8 mouse cellular contexts compared by ENCODE assay signal in genomic region chr11:70230239-70230727, GRCm38 (mm10). TPM values are rescaled to one million over a fixed set of nuclear protein-coding genes. Genes with fewer than 3 reads are reported as not detected.
DNase-seq lines count a peak whose midpoint lies in the region; ATAC-seq and TF ChIP-seq lines count a peak whose summit lies in the region.

No protein-coding gene starts in this region.

- no peak for TF ChIP-seq POLR2A in ES-Bruce4 (IDR thresholded peaks at IDR 0.05; ENCODE audit: insufficient read depth, low read length)
- no peak for TF ChIP-seq POLR2A in olfactory bulb, adult 2 months (IDR thresholded peaks at IDR 0.05; ENCODE audit: insufficient read depth, low read depth, low read length)

- ATAC-seq in heart, embryonic 15.5 days (replicated peaks; ENCODE audit: insufficient number of reproducible peaks, insufficient read depth, low FRiP score, low read depth), result peak; percentile 72
- ATAC-seq in lung, embryonic 15.5 days (ENCODE audit: borderline replicate concordance, extremely low read depth, low FRiP score, low TSS enrichment), result peak; percentile 46

- H3K4me3 ChIP-seq in ES-Bruce4 (ENCODE audit: low read depth, low read length), result peak overlapping the region; percentile 61
- peak overlapping the region; percentile 60 for H3K4me3 ChIP-seq in erythroblast, embryonic 14.5 days (replicated peaks)
- H3K4me3 ChIP-seq in heart, embryonic 15.5 days, result peak overlapping the region; percentile 49
- H3K4me3 ChIP-seq in lung, embryonic 15.5 days, result peak overlapping the region; percentile 41
- H3K4me3 ChIP-seq in olfactory bulb, adult 2 months (ENCODE audit: insufficient read depth, low read depth, low read length), result peak overlapping the region; percentile 24

- peaks cover 5% of the 10 kb centered on the region for H3K4me1 ChIP-seq in ES-Bruce4 (ENCODE audit: control insufficient read depth, insufficient read depth, low read length)
- peaks cover 80% of the 10 kb centered on the region for H3K4me1 ChIP-seq in erythroblast, embryonic 14.5 days (ENCODE audit: control insufficient read depth)
- peaks cover 58% of the 10 kb centered on the region for H3K4me1 ChIP-seq in heart, embryonic 15.5 days (replicated peaks)
- peaks cover 56% of the 10 kb centered on the region for H3K4me1 ChIP-seq in lung, embryonic 15.5 days
- peaks cover 40% of the 10 kb centered on the region for H3K4me1 ChIP-seq in olfactory bulb, adult 2 months (ENCODE audit: control insufficient read depth, insufficient read depth, low read length)

- WGBS in heart, embryonic 15.5 days, result under 1% methylated on average over 32 of the region's 32 CpGs
- WGBS in lung, embryonic 15.5 days, result 2% methylated on average over 32 of the region's 32 CpGs
- WGBS in olfactory bulb, adult 2 months, result under 1% methylated on average over 32 of the region's 32 CpGs

- H3K9me3 ChIP-seq in ES-Bruce4 (replicated peaks; ENCODE audit: control insufficient read depth, insufficient read depth, low read length, poor library complexity, severe bottlenecking), result no peaks in the 10 kb centered on the region
- H3K9me3 ChIP-seq in erythroblast, embryonic 14.5 days (ENCODE audit: control insufficient read depth, low read length), result no peaks in the 10 kb centered on the region
- H3K9me3 ChIP-seq in heart, embryonic 15.5 days (replicated peaks), result no peaks in the 10 kb centered on the region
- H3K9me3 ChIP-seq in lung, embryonic 15.5 days, result no peaks in the 10 kb centered on the region

- TF ChIP-seq EP300 in ES-Bruce4 (IDR thresholded peaks at IDR 0.05; ENCODE audit: insufficient read depth, low read depth, low read length), result 0 out of 2 replicates have a peak, but pooled peaks have one; percentile 21

- no peaks in the 10 kb centered on the region for H3K27me3 ChIP-seq in ES-Bruce4 (ENCODE audit: control insufficient read depth, insufficient read depth, low read length, poor library complexity, severe bottlenecking)
- peaks cover 41% of the 10 kb centered on the region for H3K27me3 ChIP-seq in erythroblast, embryonic 14.5 days (ENCODE audit: control insufficient read depth)
- peaks cover 49% of the 10 kb centered on the region for H3K27me3 ChIP-seq in heart, embryonic 15.5 days
- peaks cover 44% of the 10 kb centered on the region for H3K27me3 ChIP-seq in lung, embryonic 15.5 days

- TF ChIP-seq CTCF in ES-Bruce4 (IDR thresholded peaks at IDR 0.05; ENCODE audit: low read depth, low read length), result peak; percentile 96
- peak; percentile 91 for TF ChIP-seq CTCF in olfactory bulb, adult 2 months (IDR thresholded peaks at IDR 0.05; ENCODE audit: insufficient read depth, low read depth, low read length)

- DNase-seq in brain, adult 2 months (ENCODE audit: low read depth, low spot score), result peak; percentile 88
- DNase-seq in kidney, postnatal 10 days, result peak; percentile 92
- DNase-seq in thymus, postnatal 0 days (ENCODE audit: low spot score), result peak; percentile 82

- H3K4me2 ChIP-seq in heart, embryonic 15.5 days, result peak overlapping the region; percentile 60
- peak overlapping the region; percentile 60 for H3K4me2 ChIP-seq in lung, embryonic 15.5 days

- H3K9ac ChIP-seq in ES-Bruce4 (ENCODE audit: low read depth, poor library complexity, severe bottlenecking), result peak overlapping the region; percentile 38
- peak overlapping the region; percentile 18; the same call in 1 of the 2 replicates for H3K9ac ChIP-seq in heart, embryonic 15.5 days
- no peak overlapping the region for H3K9ac ChIP-seq in lung, embryonic 15.5 days

- no peak overlapping the region for H3K27ac ChIP-seq in ES-Bruce4 (ENCODE audit: insufficient read depth, low read length)
- peak overlapping the region; percentile 86 for H3K27ac ChIP-seq in heart, embryonic 15.5 days
- H3K27ac ChIP-seq in lung, embryonic 15.5 days, result peak overlapping the region; percentile 79
- no peak overlapping the region for H3K27ac ChIP-seq in olfactory bulb, adult 2 months (ENCODE audit: insufficient read depth, low read depth, low read length)

- peaks cover 8% of the 10 kb centered on the region for H3K36me3 ChIP-seq in ES-Bruce4 (ENCODE audit: control insufficient read depth, insufficient read depth, low read length, poor library complexity, severe bottlenecking)
- peaks cover 17% of the 10 kb centered on the region for H3K36me3 ChIP-seq in erythroblast, embryonic 14.5 days (ENCODE audit: control insufficient read depth)
- peaks cover 7% of the 10 kb centered on the region; the same call in 1 of the 2 replicates for H3K36me3 ChIP-seq in heart, embryonic 15.5 days
- peaks cover 5% of the 10 kb centered on the region for H3K36me3 ChIP-seq in lung, embryonic 15.5 days

RNA-seq across cellular contexts. Expression of gene Bcl6b, which starts 0.7 kb away (rescaled TPM):
- polyA plus RNA-seq in ES-Bruce4 (2011; ENCODE audit: insufficient read depth, insufficient read length, low read depth, missing spikeins), result 4.1 TPM in 2 replicates
- polyA plus RNA-seq in erythroblast, embryonic 14.5 days (2012), result 0.06 and 0.13 TPM in 2 replicates
- 18.1 and 19.8 TPM in 2 replicates for polyA plus RNA-seq in heart, embryonic 15.5 days (2015; fragmentation: Nextera tagmentation; extraction: Ambion mirVana)
- polyA plus RNA-seq in lung, embryonic 15.5 days (2015; fragmentation: Nextera tagmentation; extraction: Ambion mirVana), result 30.2 and 33.9 TPM in 2 replicates
- polyA plus RNA-seq in olfactory bulb, adult 2 months (2012; ENCODE audit: insufficient read depth, insufficient read length, low replicate concordance, missing spikeins), result not detected in 2 replicates
- polyA plus RNA-seq in thymus, postnatal 0 days (2015; fragmentation: Nextera tagmentation; extraction: Ambion mirVana), result 1.9 and 2.2 TPM in 2 replicates

RNA-seq across cellular contexts. Expression of gene 0610010K14Rik, which starts 7.4 kb away (rescaled TPM):
- 108 and 126 TPM in 2 replicates for polyA plus RNA-seq in ES-Bruce4 (2011; ENCODE audit: insufficient read depth, insufficient read length, low read depth, missing spikeins)
- 9.8 and 17.9 TPM in 2 replicates for polyA plus RNA-seq in erythroblast, embryonic 14.5 days (2012)
- 107 and 113 TPM in 2 replicates for polyA plus RNA-seq in heart, embryonic 15.5 days (2015; fragmentation: Nextera tagmentation; extraction: Ambion mirVana)
- polyA plus RNA-seq in lung, embryonic 15.5 days (2015; fragmentation: Nextera tagmentation; extraction: Ambion mirVana), result 175 and 179 TPM in 2 replicates
- not detected in 2 replicates for polyA plus RNA-seq in olfactory bulb, adult 2 months (2012; ENCODE audit: insufficient read depth, insufficient read length, low replicate concordance, missing spikeins)
- 174 and 191 TPM in 2 replicates for polyA plus RNA-seq in thymus, postnatal 0 days (2015; fragmentation: Nextera tagmentation; extraction: Ambion mirVana)

RNA-seq across cellular contexts. Expression of gene Gm21988, which starts 9.3 kb away (rescaled TPM):
- 0.55 and 0.65 TPM in 2 replicates for polyA plus RNA-seq in ES-Bruce4 (2011; ENCODE audit: insufficient read depth, insufficient read length, low read depth, missing spikeins)
- 4.0 and 6.0 TPM in 2 replicates for polyA plus RNA-seq in erythroblast, embryonic 14.5 days (2012)
- polyA plus RNA-seq in heart, embryonic 15.5 days (2015; fragmentation: Nextera tagmentation; extraction: Ambion mirVana), result 7.3 and 10.3 TPM in 2 replicates
- 10.8 and 11.0 TPM in 2 replicates for polyA plus RNA-seq in lung, embryonic 15.5 days (2015; fragmentation: Nextera tagmentation; extraction: Ambion mirVana)
- not detected in 2 replicates for polyA plus RNA-seq in olfactory bulb, adult 2 months (2012; ENCODE audit: insufficient read depth, insufficient read length, low replicate concordance, missing spikeins)
- 13.0 and 13.9 TPM in 2 replicates for polyA plus RNA-seq in thymus, postnatal 0 days (2015; fragmentation: Nextera tagmentation; extraction: Ambion mirVana)

RNA-seq across cellular contexts. Expression of gene Rnasek, which starts 9.4 kb away (rescaled TPM):
- polyA plus RNA-seq in ES-Bruce4 (2011; ENCODE audit: insufficient read depth, insufficient read length, low read depth, missing spikeins), result 88.5 and 97.8 TPM in 2 replicates
- 23.7 and 29.0 TPM in 2 replicates for polyA plus RNA-seq in erythroblast, embryonic 14.5 days (2012)
- 198 and 215 TPM in 2 replicates for polyA plus RNA-seq in heart, embryonic 15.5 days (2015; fragmentation: Nextera tagmentation; extraction: Ambion mirVana)
- 179 and 183 TPM in 2 replicates for polyA plus RNA-seq in lung, embryonic 15.5 days (2015; fragmentation: Nextera tagmentation; extraction: Ambion mirVana)
- not detected in 2 replicates for polyA plus RNA-seq in olfactory bulb, adult 2 months (2012; ENCODE audit: insufficient read depth, insufficient read length, low replicate concordance, missing spikeins)
- 355 and 365 TPM in 2 replicates for polyA plus RNA-seq in thymus, postnatal 0 days (2015; fragmentation: Nextera tagmentation; extraction: Ambion mirVana)

RNA-seq across cellular contexts. Expression of gene Slc16a13, which starts 9.4 kb away (rescaled TPM):
- 8.9 and 11.2 TPM in 2 replicates for polyA plus RNA-seq in ES-Bruce4 (2011; ENCODE audit: insufficient read depth, insufficient read length, low read depth, missing spikeins)
- 1.5 and 2.3 TPM in 2 replicates for polyA plus RNA-seq in erythroblast, embryonic 14.5 days (2012)
- polyA plus RNA-seq in heart, embryonic 15.5 days (2015; fragmentation: Nextera tagmentation; extraction: Ambion mirVana), result 4.5 and 5.2 TPM in 2 replicates
- 5.5 and 6.0 TPM in 2 replicates for polyA plus RNA-seq in lung, embryonic 15.5 days (2015; fragmentation: Nextera tagmentation; extraction: Ambion mirVana)
- polyA plus RNA-seq in olfactory bulb, adult 2 months (2012; ENCODE audit: insufficient read depth, insufficient read length, low replicate concordance, missing spikeins), result not detected in 2 replicates
- polyA plus RNA-seq in thymus, postnatal 0 days (2015; fragmentation: Nextera tagmentation; extraction: Ambion mirVana), result 2.3 and 2.4 TPM in 2 replicates

Comparison
In these comparisons a context has a peak if more than half of its experiments do, and no peak if none do; other contexts are left out.
1. H3K27ac ChIP-seq: peak in heart, embryonic 15.5 days (single experiment) and lung, embryonic 15.5 days (single experiment); none in ES-Bruce4 (single experiment) and olfactory bulb, adult 2 months (single experiment).
2. RNA of gene 0610010K14Rik, which starts 7.4 kb away (polyA plus RNA-seq): 175 to 179 TPM in lung, embryonic 15.5 days, 174 to 191 TPM in thymus, postnatal 0 days, 108 to 126 TPM in ES-Bruce4, 107 to 113 TPM in heart, embryonic 15.5 days and 9.8 to 17.9 TPM in erythroblast, embryonic 14.5 days; not detected in olfactory bulb, adult 2 months; every median in the first group is over 10 times any median in the second.
3. Peak in every context shown above with its lines, with median percentiles within 50 percentile points of each other: H3K4me3 ChIP-seq and DNase-seq.